Mouse (Mus musculus) heart, adult 2 months (tissue): Measurements from ENCODE around the gene Dgkg. TPM values are rescaled to one million over a fixed set of nuclear protein-coding genes. Genes with fewer than 3 reads are reported as not detected.
A peak's percentile ranks its signal among the peaks of the same experiment; 100 is the strongest.

Source experiments
- DNase-seq, 2 experiments: peaks; one replicate each; pipeline ENCODE4 v3.0.0; 2021
- H3K27ac ChIP-seq: fragments of 200-600 bp; 2 replicates; pipeline ENCODE4 v1.8.1; 2022
- H3K27me3 ChIP-seq: fragments of 200-500 bp; 2 replicates; pipeline ENCODE4 v1.6.1; 2012; ENCODE audit warnings: mild to moderate bottlenecking, low read length, inconsistent platforms, mixed read lengths; ENCODE audit not compliant: control insufficient read depth, insufficient read depth
- H3K36me3 ChIP-seq: fragments of 200-500 bp; 2 replicates; pipeline ENCODE4 v1.6.1; 2012; ENCODE audit warnings: low read length, inconsistent platforms; ENCODE audit not compliant: control insufficient read depth, insufficient read depth
- H3K4me1 ChIP-seq: fragments of 200-500 bp; 2 replicates; pipeline ENCODE4 v1.6.1; 2011; ENCODE audit warnings: low read length; ENCODE audit not compliant: control insufficient read depth, insufficient read depth
- H3K4me3 ChIP-seq: fragments of 200-600 bp; 2 replicates; pipeline ENCODE4 v1.8.1; 2022
- H3K79me2 ChIP-seq: fragments of 200-500 bp; replicated peaks from 2 replicates; pipeline ENCODE4 v1.6.1; 2012; ENCODE audit warnings: mild to moderate bottlenecking, inconsistent platforms, low read length, moderate library complexity, mixed read lengths; ENCODE audit not compliant: control insufficient read depth, insufficient read depth
- H3K9ac ChIP-seq: fragments of 200-500 bp; 2 replicates; pipeline ENCODE4 v1.6.1; 2012; ENCODE audit warnings: low read depth, mild to moderate bottlenecking, control low read depth, inconsistent platforms, low read length, mixed read lengths
- CTCF ChIP-seq: fragments of 200-600 bp; IDR thresholded peaks from 2 replicates; pipeline ENCODE4 v1.8.1; 2022; ENCODE audit warnings: antibody characterized with exemption, mild to moderate bottlenecking, moderate library complexity
- EP300 ChIP-seq: fragments of 200-500 bp; IDR thresholded peaks from 2 replicates; pipeline ENCODE4 v1.6.1; 2011; ENCODE audit warnings: low read depth, low read length, control low read depth; ENCODE audit not compliant: insufficient read depth
- POLR2A ChIP-seq: fragments of 200-500 bp; IDR thresholded peaks from 2 replicates; pipeline ENCODE4 v1.6.1; 2011; ENCODE audit warnings: mild to moderate bottlenecking, low read depth, low read length, control low read depth; ENCODE audit not compliant: insufficient read depth
- WGBS: fragments of 180-500 bp; shearing (Covaris S2); methylation state at CpG from one replicate; pipeline ENCODE4 v1.1.7; 2018; 5-methylcytosine and 5-hydroxymethylcytosine counted together
- intact Hi-C: fragments of 180-260 bp; cut with DNase I; formaldehyde crosslinking; loops from one replicate; pipeline ENCODE4 v1.15.1; 2025
- polyA plus RNA-seq: library from polyadenylated mRNA; depleted of rRNA; stranded (reverse); fragments of >200 nt; gene quantifications from 2 replicates; pipeline ENCODE4 v1.2.3, GENCODE M21; 2012
- total RNA-seq, 2 experiments: library from RNA; stranded (reverse); gene quantifications; 2 replicates each; pipeline ENCODE4 v1.2.3; 2021

Dgkg gene
- total and polyA plus RNA-seq, 3 experiments = 0.25 to 0.96 (median 0.39) TPM

DNA sequence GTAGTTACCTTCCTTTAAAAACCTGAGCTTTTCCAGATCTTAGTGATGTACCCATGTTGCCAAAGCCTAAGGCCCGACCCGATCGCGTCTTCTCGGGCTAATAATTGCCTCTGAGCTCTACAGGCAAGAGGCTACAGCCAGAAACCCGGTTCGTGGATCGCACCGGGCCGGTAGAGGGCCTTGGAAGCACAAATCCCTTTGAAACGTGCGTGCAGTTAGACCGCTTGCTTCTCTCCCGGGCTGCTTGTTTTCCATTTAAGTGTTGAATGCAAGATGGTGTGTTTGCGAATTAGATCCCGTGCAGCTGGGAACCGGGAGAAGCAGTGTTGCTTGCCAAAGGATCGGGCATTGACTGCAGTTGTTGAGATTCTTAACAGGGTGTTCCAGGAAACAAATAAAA is 216.8 kb downstream of the Dgkg start:
- peak; percentile 69 for DNase-seq
- peak overlapping the region; percentile 41 for H3K4me3 ChIP-seq
- no peaks in the 10 kb centered on the region for H3K79me2 ChIP-seq
- peak overlapping the region; percentile 64 for H3K9ac ChIP-seq
- peak overlapping the region; percentile 87 for H3K27ac ChIP-seq
- H3K4me1 ChIP-seq = peaks cover 5% of the 10 kb centered on the region
- intact Hi-C loops = loop anchor here (5.0 kb wide), 1 partner anchor 62 kb away; no protein-coding TSS in a partner anchor
- H3K27me3 ChIP-seq = no peaks in the 10 kb centered on the region
- no peaks in the 10 kb centered on the region for H3K36me3 ChIP-seq
- under 1% methylated on average over 18 of the region's 18 CpGs for WGBS
- TF ChIP-seq POLR2A (no peak), CTCF (peak; percentile 58), EP300 (no peak)

DNA sequence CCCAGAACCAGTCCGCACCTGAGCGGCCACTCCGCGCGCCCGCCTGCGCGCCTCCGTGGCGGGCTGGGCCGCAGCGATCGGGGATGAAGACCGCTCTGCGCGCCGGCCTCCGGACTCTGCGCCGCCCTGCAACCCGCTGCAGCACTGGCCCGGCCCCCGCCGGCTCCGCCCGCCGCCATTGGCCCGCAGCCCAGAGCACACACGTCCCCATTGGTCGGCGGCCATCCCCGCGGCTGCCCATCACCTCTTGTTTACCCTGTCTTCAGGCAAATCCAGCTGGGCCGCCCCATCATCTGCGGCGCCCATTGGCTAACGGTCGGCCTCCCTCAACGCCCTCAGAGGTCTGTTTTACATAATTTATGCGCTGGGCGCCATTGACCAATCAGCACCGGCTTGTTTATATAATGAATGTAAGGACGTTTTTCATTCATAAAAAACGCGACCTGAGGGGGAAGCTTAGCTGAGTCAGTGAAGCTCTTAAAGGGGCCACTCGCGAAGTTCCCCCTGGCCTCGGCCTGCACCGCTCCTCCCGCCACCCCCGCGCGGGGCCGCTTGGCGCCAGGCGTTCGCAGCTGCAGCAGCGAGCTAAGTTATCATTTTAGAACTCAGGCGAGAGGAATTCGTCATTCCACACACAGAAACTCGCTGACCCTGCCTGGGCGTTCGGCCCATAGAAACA is 217.4 kb downstream of the Dgkg start, which contains the start of gene Etv5:
Etv5 (minus strand) TSS at position 221 of the 679 bp plus-strand sequence.
- TF ChIP-seq EP300 = peak; percentile 45; the same call in 1 of the 2 replicates
- peak; percentile 75 for TF ChIP-seq POLR2A
- TF ChIP-seq CTCF = no peak
- peak; percentile 98 to 100 for DNase-seq
- Histone ChIP-seq H3K79me2 (no peaks in the 10 kb centered on the region), H3K27ac (peak within 1 kb of the TSS; percentile 89), H3K27me3 (no peaks in the 10 kb centered on the region), H3K9ac (peak within 1 kb of the TSS; percentile 77), H3K4me1 (peaks cover 5% of the 10 kb centered on the region), H3K36me3 (no peaks in the 10 kb centered on the region), H3K4me3 (peak within 1 kb of the TSS; percentile 86)
- under 1% methylated on average over 63 of the region's 63 CpGs for WGBS
- intact Hi-C loops = loop anchor here (1.0 to 5.0 kb wide), 2 partner anchors 63 to 109 kb away; no protein-coding TSS in a partner anchor

DNA sequence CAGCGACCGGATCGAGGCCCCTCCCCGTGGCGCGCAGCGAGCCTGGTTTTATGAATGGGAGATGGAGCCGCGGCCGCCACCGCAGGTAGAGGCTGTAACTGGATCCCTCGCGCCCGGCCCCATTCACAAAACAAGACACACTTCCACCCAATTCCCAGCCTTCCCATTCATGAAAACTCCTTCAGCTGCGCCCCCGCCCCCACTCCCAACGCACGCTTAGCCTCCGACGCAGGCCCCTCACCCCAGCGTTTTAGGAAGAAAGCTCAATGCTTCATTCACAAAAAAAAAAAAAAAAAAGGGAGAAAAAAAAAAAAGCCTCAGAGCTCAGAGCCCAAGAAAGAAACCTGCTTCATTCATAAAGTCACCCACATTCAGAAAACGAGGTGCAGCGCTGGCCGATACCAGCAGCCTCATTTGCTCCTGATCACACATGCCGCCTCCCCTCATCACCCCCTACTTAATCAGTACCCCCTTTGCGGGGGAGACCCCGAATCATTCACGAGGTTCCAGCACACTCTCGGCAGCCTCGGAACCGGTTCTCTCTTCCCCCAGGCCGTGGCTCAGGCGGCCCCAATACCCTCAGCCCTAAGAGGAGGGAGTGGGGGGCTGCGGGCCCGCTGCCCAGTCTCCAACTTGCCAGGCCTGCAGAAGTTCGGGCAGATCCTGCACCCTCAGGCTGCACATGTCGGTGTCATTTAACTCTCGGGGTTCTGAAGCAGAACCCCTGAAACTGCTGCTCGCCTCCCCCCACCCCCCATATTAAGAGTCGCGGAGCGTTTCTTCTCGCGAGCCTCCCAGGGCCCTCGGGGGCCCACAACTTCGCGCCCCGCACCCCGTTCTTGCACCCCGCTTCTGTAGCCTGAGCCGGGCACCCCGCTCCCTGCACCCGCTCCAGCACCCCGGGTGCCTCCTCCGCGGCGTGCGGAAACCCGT is 218.3 kb downstream of the Dgkg start:
- no peak for TF ChIP-seq CTCF
- no peak for TF ChIP-seq POLR2A
- TF ChIP-seq EP300 = no peak
- Histone ChIP-seq H3K4me3 (peak overlapping the region; percentile 86), H3K27ac (peak overlapping the region; percentile 89), H3K9ac (peak overlapping the region; percentile 77), H3K27me3 (no peaks in the 10 kb centered on the region), H3K79me2 (no peaks in the 10 kb centered on the region), H3K36me3 (no peaks in the 10 kb centered on the region), H3K4me1 (peaks cover 5% of the 10 kb centered on the region)
- intact Hi-C loops = loop anchor here (1.0 kb wide), 1 partner anchor 110 kb away; no protein-coding TSS in a partner anchor
- peak; percentile 67 to 69 for DNase-seq
- WGBS = under 1% methylated on average over 59 of the region's 59 CpGs

DNA sequence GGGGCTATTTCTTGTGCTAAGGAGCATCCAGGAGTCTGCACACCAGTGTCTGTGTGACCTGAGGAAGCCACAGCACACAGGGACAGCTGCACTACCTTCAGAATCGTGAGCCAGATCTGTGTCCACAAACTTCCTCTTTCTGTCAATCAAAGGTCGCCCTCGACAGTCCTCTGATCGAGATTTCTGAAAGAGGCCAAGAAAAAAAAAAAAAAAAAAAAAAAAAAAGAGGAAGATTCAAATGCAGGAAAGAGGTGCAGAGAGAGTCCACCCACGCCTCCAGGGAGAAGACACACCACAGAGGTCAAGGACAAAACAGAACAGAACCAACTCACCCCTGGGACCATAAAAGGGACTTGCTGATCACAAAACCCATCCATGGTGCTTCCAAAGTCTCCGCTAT is 220.9 kb downstream of the Dgkg start:
- no peak for DNase-seq
- H3K4me1 ChIP-seq = peaks cover 5% of the 10 kb centered on the region
- no peaks in the 10 kb centered on the region for H3K79me2 ChIP-seq
- H3K27me3 ChIP-seq = no peaks in the 10 kb centered on the region
- 72% methylated on average over 6 of the region's 6 CpGs for WGBS
- no peak overlapping the region for H3K27ac ChIP-seq
- H3K36me3 ChIP-seq = no peaks in the 10 kb centered on the region
- H3K4me3 ChIP-seq = no peak overlapping the region
- no peak overlapping the region for H3K9ac ChIP-seq
- TF ChIP-seq POLR2A (no peak), CTCF (no peak), EP300 (no peak)
- intact Hi-C loops = no loop called here

DNA sequence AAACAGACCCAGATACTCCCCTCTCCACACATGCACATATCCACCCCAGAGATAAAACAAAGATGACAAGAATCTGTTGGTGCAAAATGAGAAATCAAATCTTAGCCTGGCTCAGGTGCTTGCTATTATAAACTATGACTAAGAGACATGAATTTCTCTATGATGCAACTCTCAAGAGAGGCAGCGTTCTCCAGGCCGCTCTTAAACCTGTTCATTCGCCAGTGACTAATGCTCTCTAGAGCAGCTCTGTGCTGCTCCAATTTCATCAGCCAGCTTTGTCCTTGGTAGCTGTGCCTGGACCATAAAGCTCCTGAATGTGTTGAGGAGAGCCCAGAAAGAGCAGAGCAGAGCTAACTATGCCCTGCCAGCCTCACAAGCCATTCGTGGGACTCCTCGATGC is 222.5 kb downstream of the Dgkg start:
- Histone ChIP-seq H3K36me3 (no peaks in the 10 kb centered on the region), H3K27ac (no peak overlapping the region), H3K27me3 (no peaks in the 10 kb centered on the region), H3K4me1 (no peaks in the 10 kb centered on the region), H3K79me2 (no peaks in the 10 kb centered on the region), H3K9ac (no peak overlapping the region), H3K4me3 (no peak overlapping the region)
- TF ChIP-seq CTCF = no peak
- no peak for TF ChIP-seq EP300
- TF ChIP-seq POLR2A = no peak
- 85% methylated on average over 5 of the region's 5 CpGs for WGBS
- no peak for DNase-seq
- intact Hi-C loops = no loop called here
